Mouse (Mus musculus): Measurements from ENCODE around the gene Siae. TPM values are rescaled to one million over a fixed set of nuclear protein-coding genes. Genes with fewer than 3 reads are reported as not detected.

The Siae gene
- polyA plus RNA-seq, 1 experiment from 2014 or later = 14.9 TPM

DNA sequence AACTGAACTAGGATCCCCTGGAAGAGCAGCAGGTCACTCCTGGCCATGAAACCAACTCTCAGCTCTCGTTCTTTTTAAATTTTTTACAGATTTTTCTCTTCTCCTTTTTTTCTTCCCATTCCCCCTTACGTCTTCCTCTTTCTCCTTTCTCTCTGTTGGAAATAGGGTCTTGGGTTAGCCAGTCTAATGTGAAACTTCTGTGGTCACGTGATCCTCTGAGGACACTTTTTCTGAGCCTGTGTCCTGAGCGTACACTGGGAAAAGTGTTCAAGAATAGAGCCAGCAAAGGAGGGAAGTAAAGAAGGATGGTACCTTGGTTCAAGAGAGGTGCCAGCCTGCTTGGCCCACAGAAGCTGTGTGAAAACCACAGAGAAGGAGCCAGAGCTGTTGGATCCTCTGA is 34.9 kb downstream of the Siae start:
- WGBS = 89% methylated on average over 4 of the region's 4 CpGs
- no peak overlapping the region for H3K4me3 ChIP-seq (ENCODE audit: low read length)
- H3K27ac ChIP-seq (ENCODE audit: low read length) = no peak overlapping the region
- no peaks in the 10 kb centered on the region for H3K4me1 ChIP-seq (replicated peaks; ENCODE audit: control insufficient read depth, insufficient read depth, low read length)
- no peak overlapping the region for H3K9ac ChIP-seq (ENCODE audit: low read length)
- no peaks in the 10 kb centered on the region for H3K9me3 ChIP-seq (ENCODE audit: control insufficient read depth, low read length)
- ATAC-seq (ENCODE audit: low read depth) = no peak
- no peaks in the 10 kb centered on the region for H3K27me3 ChIP-seq (ENCODE audit: control insufficient read depth, insufficient read depth, low read depth, low read length)
- no peaks in the 10 kb centered on the region for H3K36me3 ChIP-seq (ENCODE audit: control insufficient read depth, insufficient read depth, low read length)
- H3K4me2 ChIP-seq (ENCODE audit: low read depth, low read length) = no peak overlapping the region

DNA sequence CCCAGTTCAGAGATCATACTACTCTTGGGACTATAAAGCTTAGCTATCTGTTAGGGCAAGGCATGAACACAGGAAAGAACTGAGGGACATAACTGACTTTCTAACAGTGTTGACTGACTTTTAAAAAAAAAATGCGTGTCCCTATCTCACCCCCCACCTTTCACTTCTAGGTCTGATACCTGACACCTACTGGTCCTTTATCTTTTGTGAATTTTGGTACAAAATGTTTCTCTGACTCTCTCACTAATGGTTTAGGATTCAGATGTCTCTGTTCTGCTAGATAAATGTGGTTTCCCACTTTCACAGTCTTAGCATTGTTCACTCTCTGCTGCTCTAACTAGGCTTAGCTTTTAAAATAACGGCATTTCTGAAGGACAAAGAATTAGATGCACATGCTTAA is 36.5 kb downstream of the Siae start:
- no peaks in the 10 kb centered on the region for H3K36me3 ChIP-seq (ENCODE audit: control insufficient read depth, insufficient read depth, low read length)
- H3K4me1 ChIP-seq (replicated peaks; ENCODE audit: control insufficient read depth, insufficient read depth, low read length) = no peaks in the 10 kb centered on the region
- no peaks in the 10 kb centered on the region for H3K27me3 ChIP-seq (ENCODE audit: control insufficient read depth, insufficient read depth, low read depth, low read length)
- H3K4me2 ChIP-seq (ENCODE audit: low read depth, low read length) = no peak overlapping the region
- WGBS = 70% methylated on average over 2 of the region's 2 CpGs
- H3K9me3 ChIP-seq (ENCODE audit: control insufficient read depth, low read length) = no peaks in the 10 kb centered on the region
- H3K9ac ChIP-seq (ENCODE audit: low read length) = no peak overlapping the region
- ATAC-seq (ENCODE audit: low read depth) = no peak
- H3K27ac ChIP-seq (ENCODE audit: low read length) = no peak overlapping the region
- H3K4me3 ChIP-seq (ENCODE audit: low read length) = no peak overlapping the region

DNA sequence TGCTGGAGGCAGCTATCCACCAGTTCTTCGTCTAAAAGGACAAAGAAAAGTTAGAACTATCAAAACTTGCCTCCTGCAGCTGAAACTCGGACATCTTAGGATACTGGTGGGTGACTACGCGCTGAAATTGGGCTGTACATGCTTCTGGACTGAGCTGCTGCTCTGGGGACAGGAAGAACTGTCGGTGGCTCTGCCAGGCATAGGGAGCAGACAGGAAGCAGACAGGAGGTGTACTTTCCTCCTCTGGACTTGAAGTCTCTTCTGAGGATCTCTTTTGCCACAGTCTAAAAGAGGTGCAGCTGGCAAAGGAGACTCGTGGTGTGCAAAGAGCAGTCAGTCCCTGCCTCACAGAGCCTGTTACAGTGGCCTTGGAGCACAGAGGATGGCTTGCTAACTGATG is 37.1 kb downstream of the Siae start:
- Histone ChIP-seq H3K27ac (ENCODE audit: low read length) (no peak overlapping the region), H3K4me3 (ENCODE audit: low read length) (no peak overlapping the region), H3K9ac (ENCODE audit: low read length) (no peak overlapping the region), H3K9me3 (ENCODE audit: control insufficient read depth, low read length) (no peaks in the 10 kb centered on the region), H3K36me3 (ENCODE audit: control insufficient read depth, insufficient read depth, low read length) (no peaks in the 10 kb centered on the region), H3K27me3 (ENCODE audit: control insufficient read depth, insufficient read depth, low read depth, low read length) (no peaks in the 10 kb centered on the region), H3K4me2 (ENCODE audit: low read depth, low read length) (no peak overlapping the region), H3K4me1 (replicated peaks; ENCODE audit: control insufficient read depth, insufficient read depth, low read length) (no peaks in the 10 kb centered on the region)
- WGBS = 39% methylated on average over 6 of the region's 6 CpGs
- ATAC-seq (ENCODE audit: low read depth) = no peak

DNA sequence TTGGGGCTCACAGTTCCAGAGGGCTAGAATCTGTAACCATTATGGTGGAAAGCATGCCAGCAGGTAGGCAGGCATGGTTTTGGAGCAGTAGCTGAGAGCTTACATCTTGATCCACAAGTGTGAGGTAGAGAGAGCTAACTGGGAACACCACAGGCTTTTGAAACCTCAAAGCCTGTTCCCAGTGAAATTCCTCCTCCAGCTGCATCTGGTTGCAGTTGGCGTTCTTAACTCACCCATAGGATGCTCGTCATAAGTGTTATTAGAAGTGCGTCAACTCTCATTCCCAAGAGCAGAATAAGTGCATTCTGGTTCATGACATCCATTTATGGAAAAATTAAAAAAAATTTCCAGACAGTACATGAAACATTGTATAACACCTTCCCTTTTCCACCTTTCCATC is 38.2 kb downstream of the Siae start:
- 78% methylated on average over 3 of the region's 3 CpGs for WGBS
- Histone ChIP-seq H3K4me1 (replicated peaks; ENCODE audit: control insufficient read depth, insufficient read depth, low read length) (no peaks in the 10 kb centered on the region), H3K27ac (ENCODE audit: low read length) (no peak overlapping the region), H3K9me3 (ENCODE audit: control insufficient read depth, low read length) (no peaks in the 10 kb centered on the region), H3K4me2 (ENCODE audit: low read depth, low read length) (no peak overlapping the region), H3K9ac (ENCODE audit: low read length) (no peak overlapping the region), H3K36me3 (ENCODE audit: control insufficient read depth, insufficient read depth, low read length) (no peaks in the 10 kb centered on the region), H3K27me3 (ENCODE audit: control insufficient read depth, insufficient read depth, low read depth, low read length) (no peaks in the 10 kb centered on the region), H3K4me3 (ENCODE audit: low read length) (no peak overlapping the region)
- no peak for ATAC-seq (ENCODE audit: low read depth)

DNA sequence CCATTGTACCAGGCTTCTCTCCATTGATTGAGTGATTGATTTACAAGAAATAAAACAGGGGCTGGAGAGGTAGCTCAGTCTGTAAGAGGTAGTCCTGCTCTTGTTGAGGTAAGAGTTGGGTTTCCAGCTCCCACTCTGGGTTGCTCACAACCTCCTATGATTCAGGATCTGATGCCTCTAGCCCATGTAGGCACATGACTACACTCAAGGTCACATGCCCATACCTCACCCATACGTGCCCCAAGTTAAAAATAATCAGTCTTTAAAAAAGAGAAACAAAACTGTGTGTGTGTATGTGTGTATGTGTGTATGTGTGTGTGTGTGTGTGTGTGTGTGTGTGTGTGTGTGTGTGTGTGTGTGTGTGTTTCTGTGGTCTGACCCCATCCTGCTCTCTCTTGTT is 40.1 kb downstream of the Siae start:
- Histone ChIP-seq H3K9ac (ENCODE audit: low read length) (no peak overlapping the region), H3K27me3 (ENCODE audit: control insufficient read depth, insufficient read depth, low read depth, low read length) (no peaks in the 10 kb centered on the region), H3K36me3 (ENCODE audit: control insufficient read depth, insufficient read depth, low read length) (no peaks in the 10 kb centered on the region), H3K4me3 (ENCODE audit: low read length) (no peak overlapping the region), H3K27ac (ENCODE audit: low read length) (no peak overlapping the region), H3K9me3 (ENCODE audit: control insufficient read depth, low read length) (no peaks in the 10 kb centered on the region), H3K4me1 (replicated peaks; ENCODE audit: control insufficient read depth, insufficient read depth, low read length) (no peaks in the 10 kb centered on the region), H3K4me2 (ENCODE audit: low read depth, low read length) (no peak overlapping the region)
- no peak for ATAC-seq (ENCODE audit: low read depth)
- WGBS = 46% methylated on average over 1 of the region's 1 CpGs

DNA sequence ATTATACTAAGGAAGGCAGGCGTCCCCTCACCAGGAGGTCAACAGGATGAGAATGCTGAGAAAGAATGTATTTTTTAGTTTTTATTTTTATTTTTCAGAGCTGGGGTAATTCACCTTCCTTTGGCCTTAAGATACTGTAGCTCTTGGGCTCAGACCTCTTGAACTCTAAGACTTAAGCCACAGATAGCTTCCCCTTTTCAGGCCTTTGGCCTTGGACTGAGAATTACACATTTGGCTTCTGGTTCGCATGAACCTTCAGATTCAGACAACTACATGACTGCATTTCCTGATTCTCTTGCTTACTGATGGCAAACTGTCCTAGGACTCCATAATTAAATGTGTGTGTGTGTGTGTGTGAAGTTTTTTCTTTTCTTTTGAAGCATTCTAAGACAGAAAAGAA is 43.1 kb downstream of the Siae start:
- no peaks in the 10 kb centered on the region for H3K9me3 ChIP-seq (ENCODE audit: control insufficient read depth, low read length)
- WGBS = 82% methylated on average over 2 of the region's 2 CpGs
- no peaks in the 10 kb centered on the region for H3K36me3 ChIP-seq (ENCODE audit: control insufficient read depth, insufficient read depth, low read length)
- H3K4me3 ChIP-seq (ENCODE audit: low read length) = no peak overlapping the region
- no peaks in the 10 kb centered on the region for H3K27me3 ChIP-seq (ENCODE audit: control insufficient read depth, insufficient read depth, low read depth, low read length)
- no peaks in the 10 kb centered on the region for H3K4me1 ChIP-seq (replicated peaks; ENCODE audit: control insufficient read depth, insufficient read depth, low read length)
- no peak overlapping the region for H3K9ac ChIP-seq (ENCODE audit: low read length)
- H3K4me2 ChIP-seq (ENCODE audit: low read depth, low read length) = no peak overlapping the region
- no peak for ATAC-seq (ENCODE audit: low read depth)
- no peak overlapping the region for H3K27ac ChIP-seq (ENCODE audit: low read length)

DNA sequence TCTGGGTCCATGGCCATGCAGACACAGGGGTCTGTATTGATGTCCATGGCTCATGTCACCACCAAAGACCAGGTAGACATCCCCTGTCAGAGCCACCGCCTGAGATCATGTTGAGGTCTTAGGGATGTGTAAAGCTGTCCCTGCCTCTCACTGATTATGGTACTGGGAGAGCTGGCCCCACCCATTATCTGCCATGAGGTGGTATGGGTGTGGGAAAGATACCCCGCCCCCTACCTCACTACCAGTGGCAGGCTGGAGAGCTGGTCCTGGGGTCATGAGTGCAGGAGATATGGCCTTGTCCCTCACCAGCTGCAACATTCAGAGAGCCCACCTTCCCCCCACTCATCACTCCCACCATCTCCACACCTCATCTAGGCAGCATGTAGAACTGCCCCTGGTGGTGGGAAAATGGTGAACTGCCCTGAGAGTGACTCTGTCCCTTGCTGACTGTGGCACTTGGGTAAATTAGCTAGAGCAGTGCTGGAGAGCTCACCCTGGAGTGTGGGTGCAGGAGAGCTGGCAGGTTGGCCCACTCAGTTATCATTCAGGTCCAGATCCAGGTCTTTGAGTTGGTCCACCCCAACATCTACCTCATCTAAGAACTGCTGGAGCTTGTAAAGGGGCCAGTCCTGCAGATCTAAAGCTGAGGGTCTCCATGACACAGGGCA is 45.2 kb downstream of the Siae start:
- peak; percentile 17; the same call in 1 of the 2 replicates for ATAC-seq (ENCODE audit: low read depth)
- Histone ChIP-seq H3K9ac (ENCODE audit: low read length) (no peak overlapping the region), H3K4me2 (ENCODE audit: low read depth, low read length) (no peak overlapping the region), H3K36me3 (ENCODE audit: control insufficient read depth, insufficient read depth, low read length) (no peaks in the 10 kb centered on the region), H3K4me1 (replicated peaks; ENCODE audit: control insufficient read depth, insufficient read depth, low read length) (no peaks in the 10 kb centered on the region), H3K27me3 (ENCODE audit: control insufficient read depth, insufficient read depth, low read depth, low read length) (no peaks in the 10 kb centered on the region), H3K4me3 (ENCODE audit: low read length) (no peak overlapping the region), H3K9me3 (ENCODE audit: control insufficient read depth, low read length) (no peaks in the 10 kb centered on the region), H3K27ac (ENCODE audit: low read length) (no peak overlapping the region)
- 86% methylated on average over 2 of the region's 2 CpGs for whole genome bisulfite sequencing

DNA sequence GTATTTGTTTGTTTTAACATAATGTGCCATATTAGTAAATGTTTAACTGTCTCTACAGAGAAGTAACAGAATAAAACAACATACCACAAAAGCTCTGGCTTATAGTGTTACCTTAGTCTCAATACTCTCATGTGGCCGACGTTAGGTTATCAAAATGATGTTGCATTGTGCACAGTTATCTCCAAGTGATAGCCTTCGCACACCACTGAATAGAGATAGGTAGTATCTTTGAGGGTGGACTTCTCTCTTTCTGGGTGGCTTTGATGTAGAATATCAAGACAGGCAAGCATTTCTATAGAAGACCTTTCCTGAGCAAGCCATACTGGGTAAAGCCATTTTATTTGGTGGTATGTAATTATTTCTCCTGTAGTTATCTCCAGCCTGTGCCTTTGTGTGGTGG is 49.6 kb downstream of the Siae start:
- no peak for ATAC-seq (ENCODE audit: low read depth)
- H3K36me3 ChIP-seq (ENCODE audit: control insufficient read depth, insufficient read depth, low read length) = no peaks in the 10 kb centered on the region
- H3K27ac ChIP-seq (ENCODE audit: low read length) = no peak overlapping the region
- WGBS = 92% methylated on average over 3 of the region's 3 CpGs
- no peaks in the 10 kb centered on the region for H3K4me1 ChIP-seq (replicated peaks; ENCODE audit: control insufficient read depth, insufficient read depth, low read length)
- no peaks in the 10 kb centered on the region for H3K9me3 ChIP-seq (ENCODE audit: control insufficient read depth, low read length)
- H3K27me3 ChIP-seq (ENCODE audit: control insufficient read depth, insufficient read depth, low read depth, low read length) = no peaks in the 10 kb centered on the region
- no peak overlapping the region for H3K4me2 ChIP-seq (ENCODE audit: low read depth, low read length)
- H3K9ac ChIP-seq (ENCODE audit: low read length) = no peak overlapping the region
- no peak overlapping the region for H3K4me3 ChIP-seq (ENCODE audit: low read length)

DNA sequence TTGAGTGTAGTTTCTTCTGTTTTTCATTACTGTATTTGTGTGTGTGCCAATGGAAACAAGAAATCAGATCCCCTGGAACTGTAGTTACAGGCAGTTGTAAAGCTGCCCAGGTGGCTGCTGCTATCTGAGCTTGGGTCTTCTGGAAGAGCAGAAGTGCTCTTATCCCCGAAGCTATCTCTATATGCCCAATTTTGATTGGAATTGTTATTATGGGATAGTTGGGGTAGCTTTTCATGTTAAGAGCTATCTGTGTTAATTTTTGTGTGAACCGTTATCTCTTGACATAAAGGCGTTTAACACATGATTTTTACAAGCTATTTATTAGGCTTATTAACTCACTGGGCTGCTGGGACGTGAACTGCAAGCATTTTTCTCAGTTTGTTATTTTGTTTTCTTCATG is 54.1 kb downstream of the Siae start:
- no peak overlapping the region for H3K4me2 ChIP-seq (ENCODE audit: low read depth, low read length)
- H3K27ac ChIP-seq (ENCODE audit: low read length) = no peak overlapping the region
- no peaks in the 10 kb centered on the region for H3K4me1 ChIP-seq (replicated peaks; ENCODE audit: control insufficient read depth, insufficient read depth, low read length)
- no peak overlapping the region for H3K9ac ChIP-seq (ENCODE audit: low read length)
- 75% methylated on average over 4 of the region's 4 CpGs for WGBS
- H3K9me3 ChIP-seq (ENCODE audit: control insufficient read depth, low read length) = no peaks in the 10 kb centered on the region
- no peaks in the 10 kb centered on the region for H3K36me3 ChIP-seq (ENCODE audit: control insufficient read depth, insufficient read depth, low read length)
- no peaks in the 10 kb centered on the region for H3K27me3 ChIP-seq (ENCODE audit: control insufficient read depth, insufficient read depth, low read depth, low read length)
- H3K4me3 ChIP-seq (ENCODE audit: low read length) = no peak overlapping the region
- ATAC-seq (ENCODE audit: low read depth) = no peak
